Mouse (Mus musculus) adipocyte (in vitro differentiated cells): ENCODE results near the gene Nagk.
A peak's percentile ranks its signal among the peaks of the same experiment; 100 is the strongest.
"Not testable (repeated sequence)": the region's sequence is repeated elsewhere in the genome, so short reads cannot be mapped to it uniquely, and the experiment has no call there.

ENCODE experiments used
- DNase-seq: peaks from one replicate; pipeline ENCODE4 v3.0.0-alpha.2; 2016; ENCODE audit warnings: low spot score

Nagk gene

DNA sequence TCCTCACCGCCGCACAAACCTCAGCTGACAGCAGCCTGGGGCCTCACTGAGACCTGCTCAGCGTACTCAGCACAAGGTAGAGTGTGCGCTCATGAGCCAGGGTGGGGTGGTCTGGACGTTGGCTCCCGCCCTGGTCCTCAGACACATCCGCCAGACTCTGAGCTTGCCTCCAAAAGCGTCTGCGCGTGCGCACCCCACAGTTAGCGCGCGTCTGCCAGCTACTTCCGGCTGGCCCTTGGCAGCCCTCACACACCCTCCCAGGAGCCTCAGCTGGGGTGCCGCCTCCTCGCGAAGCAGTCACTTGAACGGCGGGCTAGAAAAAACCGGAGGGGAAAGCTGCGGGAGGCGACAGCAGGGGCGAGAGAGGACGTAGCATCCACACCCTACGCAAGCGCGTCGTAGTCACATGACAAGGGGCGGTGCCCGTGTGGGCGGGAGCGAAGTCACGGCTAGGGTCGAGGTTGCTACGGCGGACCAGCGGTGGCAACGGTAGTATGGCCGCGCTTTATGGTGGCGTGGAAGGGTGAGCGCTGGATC, at the start of gene Nagk:
Gene Nagk, plus strand, starts transcription at position 223 of the 537 bp plus-strand sequence.
- peak; percentile 99 for DNase-seq

DNA sequence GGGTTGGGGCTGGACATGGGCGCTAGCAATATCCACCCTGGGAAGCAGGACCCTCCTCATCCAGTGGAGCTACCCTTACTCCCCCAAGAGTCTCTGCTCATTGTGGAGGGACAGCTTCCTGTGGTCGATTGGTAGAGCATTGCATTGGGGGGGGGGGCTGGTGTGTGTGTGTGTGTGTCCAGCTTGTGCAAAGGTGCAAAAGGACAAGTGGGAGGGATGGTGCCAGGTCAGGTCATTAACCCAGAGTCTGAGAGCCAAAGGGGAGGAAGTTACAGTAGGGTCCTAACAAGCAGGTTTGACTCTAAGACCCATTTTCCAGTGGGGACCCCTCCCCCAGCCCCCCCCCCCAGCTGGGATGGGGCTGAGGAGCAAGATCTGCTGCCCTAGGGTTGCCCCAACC, 49.3 kb upstream of the Nagk start:
- no peak for DNase-seq

DNA sequence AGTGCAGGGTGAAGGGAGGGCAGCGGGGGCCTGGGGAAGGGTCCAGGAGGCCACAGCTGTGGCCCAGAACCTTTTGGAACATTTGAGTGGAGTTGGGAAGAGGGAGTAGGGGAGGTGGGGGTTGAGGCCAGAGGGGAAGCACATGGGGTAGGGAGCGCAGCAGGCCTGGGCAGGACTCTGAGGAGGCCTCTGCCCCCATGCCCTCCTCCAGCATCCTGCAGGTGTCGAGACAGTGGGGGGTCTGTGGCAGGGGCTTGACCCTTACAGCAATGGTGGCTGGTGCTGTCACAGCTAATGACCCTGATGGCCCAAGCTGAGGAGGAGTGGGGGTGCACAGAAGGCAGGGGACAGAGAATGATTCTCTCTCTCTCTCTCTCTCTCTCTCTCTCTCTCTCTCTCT, 45.5 kb upstream of the Nagk start:
- DNase-seq, result no peak

DNA sequence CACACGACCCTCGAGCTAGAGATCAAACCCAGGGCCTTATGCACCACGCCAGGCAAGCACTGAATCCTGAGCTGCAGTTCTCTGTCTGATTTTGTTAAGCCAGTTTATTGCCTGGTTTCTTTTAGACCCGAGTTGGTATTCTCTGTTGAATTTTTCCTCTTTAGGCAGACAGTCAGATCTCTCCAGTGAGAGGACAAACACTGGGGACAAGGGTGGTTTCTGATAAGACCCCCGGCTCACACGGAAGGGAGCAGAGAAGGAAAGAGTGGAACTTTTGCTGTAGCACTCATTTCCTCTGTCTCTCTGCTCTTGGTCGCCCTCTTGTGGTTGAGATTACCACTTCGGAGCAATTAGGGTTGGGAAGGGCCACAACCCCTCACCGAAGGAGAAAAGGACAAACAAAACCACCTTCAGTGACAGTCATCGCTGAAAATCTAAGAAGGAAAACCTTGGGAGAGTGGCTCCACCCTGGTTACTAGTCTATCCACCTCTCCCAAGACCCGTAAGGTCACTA, 44.6 kb upstream of the Nagk start:
- DNase-seq, result peak; percentile 78

DNA sequence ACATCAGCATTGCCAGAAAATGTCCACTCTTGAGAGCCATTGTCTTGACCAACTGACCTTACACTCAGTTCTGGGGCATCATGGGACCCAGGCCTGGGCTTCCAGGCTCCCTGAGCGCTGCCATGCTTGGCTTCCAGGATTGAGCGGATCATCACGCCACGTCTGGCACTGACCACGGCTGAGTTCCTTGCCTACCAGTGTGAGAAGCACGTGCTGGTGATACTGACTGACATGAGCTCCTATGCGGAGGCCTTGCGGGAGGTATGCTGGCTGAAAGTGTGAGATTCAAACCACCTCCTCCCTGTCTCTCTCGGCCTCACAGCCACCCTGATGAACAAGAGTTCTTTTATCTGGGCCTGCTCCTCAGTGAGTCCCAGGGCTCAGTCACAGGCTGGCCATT, 38.7 kb upstream of the Nagk start:
- no peak for DNase-seq

DNA sequence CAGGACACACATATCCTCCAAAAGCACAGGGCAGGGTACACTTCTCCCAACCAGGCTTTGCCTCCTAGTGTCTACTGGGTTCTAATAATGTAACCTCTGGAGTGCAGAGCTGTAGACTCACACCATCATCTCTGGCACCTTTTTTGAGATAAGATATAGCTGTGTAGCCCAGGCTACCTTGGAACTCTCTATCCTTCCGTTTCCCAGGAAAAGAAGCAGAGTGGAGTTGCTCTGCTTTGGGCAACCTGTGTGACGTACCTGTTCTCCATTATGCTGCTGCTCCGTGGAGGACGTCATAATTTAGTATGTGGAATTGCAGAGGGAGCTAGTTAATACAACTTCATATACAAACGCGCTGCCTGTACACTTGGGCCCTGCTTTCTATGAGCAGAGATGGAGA, 32.4 kb upstream of the Nagk start, which contains the start of gene Ankrd53:
Gene Ankrd53, plus strand, starts transcription at position 301 of the 400 bp plus-strand sequence.
- DNase-seq, result no peak

DNA sequence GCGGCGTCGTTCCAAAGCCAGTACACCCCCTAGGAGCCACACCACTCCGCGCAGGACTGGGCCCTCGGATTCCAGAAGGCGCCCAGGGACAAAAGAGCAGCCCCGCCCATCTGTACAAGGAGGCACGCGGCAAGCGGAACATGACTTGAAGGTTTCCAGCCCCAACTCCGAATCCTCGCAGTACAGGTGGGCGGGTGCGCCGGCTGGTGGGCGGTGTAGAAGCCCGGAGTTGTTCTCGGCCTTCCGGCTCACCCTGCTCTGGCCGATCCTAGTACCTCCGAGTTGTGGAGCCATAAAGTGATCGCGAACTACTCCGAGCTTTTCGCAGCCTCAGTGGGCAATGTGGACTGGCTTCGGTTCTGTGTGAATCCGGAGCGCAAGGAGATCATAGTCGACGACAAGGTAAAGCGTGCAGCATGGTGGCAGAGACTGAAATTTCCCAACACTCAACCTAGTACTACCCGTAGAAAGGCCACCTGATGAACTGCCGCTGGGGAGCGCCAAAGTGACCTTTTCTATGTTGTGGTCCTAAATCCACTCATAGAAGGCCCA, 31.8 kb upstream of the Nagk start:
- no peak for DNase-seq

DNA sequence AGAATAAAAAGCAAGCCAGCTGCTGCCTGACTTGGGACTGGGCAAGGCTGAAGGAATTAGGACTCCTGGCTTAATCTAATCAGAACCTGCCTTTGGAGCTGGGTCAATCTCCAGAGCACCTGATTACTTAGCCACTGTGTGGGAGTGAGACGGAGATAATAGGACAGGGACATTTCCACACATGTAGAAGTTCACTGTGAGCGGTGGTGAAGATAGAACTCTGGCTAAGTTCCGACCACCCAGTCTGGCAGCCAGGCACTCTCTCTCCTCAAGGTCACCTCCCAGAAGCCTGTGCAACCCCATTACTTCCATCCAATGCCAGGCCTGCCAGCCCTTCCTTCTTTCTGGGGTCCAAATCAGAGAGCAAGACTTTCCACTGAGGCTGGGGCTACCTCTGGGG, 27.8 kb upstream of the Nagk start:
- no peak for DNase-seq

DNA sequence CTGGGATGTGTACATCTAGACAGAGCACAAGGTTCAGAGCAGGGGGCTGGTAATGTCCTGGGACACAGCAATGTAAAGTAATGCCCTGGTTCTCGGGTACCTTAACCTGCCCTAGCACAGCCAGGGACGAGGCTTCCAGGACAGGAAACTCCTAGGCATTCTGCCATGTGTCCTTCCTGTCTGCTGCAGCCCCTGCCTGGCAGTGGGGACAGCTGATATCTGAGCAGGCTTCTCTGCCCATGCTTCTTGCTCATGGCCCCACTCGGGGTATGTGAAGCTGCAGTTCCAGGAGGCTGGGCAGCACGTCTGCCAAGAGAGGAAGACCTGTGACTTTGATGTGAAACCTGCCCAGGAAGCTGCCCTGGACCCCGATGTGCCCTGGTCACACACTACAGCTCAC, 26.3 kb upstream of the Nagk start:
- no peak for DNase-seq

DNA sequence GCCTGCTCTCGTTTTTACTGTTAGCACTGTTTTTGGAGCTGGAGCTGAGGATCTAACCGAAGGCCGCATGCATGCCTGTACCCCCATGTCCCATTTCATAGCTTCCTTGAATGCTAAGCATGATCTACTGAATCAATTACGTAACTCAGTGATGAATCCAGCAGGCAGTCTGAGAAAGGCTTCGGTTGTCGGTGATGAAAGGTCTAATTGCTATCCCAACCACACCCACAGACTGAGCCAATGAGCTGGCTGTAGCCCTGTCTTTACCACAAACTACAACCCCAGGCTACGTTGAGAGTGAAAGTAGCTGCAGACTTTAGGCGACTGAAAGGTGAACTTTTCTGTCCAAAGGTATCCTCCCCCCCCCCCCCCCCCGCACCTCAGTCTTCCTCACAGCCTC, 20.7 kb upstream of the Nagk start:
- DNase-seq, result no peak

DNA sequence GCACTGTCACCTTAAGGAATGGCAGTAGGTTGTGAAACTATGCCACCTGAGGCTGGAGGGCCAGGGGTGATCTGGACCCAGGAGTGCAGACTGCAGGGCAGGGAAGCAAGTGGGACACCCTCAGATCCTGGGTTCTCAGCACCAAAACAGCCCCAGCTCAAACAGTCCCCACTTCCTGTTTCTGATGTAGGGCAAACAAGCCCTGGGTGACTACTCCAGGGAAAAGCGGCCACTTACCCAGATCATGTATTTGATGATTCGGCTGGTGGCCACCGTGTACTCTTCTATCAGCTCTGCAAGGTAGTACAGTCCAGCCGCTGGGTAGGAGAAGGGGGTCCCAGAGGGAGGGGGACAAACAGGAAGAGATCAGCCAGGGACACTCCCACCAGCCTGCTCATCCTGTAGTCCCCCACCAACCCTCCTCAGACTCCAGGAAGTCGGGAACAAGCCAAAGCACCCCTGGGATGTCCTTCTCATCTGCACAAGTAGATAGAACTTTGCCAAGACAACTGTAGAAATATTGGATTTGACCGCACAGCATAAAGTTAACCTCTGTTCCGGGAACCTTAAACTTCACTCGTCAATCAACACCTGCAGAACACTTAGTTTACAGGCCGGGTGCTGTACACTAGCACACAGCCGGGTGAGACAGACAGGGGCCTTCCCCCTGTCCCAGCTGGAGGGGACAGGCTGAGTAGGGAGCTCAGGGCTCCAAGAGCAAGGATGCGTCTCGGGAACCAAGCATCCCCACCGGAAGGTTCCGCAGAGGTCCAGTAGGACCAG, 19.8 kb upstream of the Nagk start:
- peak; percentile 44 for DNase-seq

DNA sequence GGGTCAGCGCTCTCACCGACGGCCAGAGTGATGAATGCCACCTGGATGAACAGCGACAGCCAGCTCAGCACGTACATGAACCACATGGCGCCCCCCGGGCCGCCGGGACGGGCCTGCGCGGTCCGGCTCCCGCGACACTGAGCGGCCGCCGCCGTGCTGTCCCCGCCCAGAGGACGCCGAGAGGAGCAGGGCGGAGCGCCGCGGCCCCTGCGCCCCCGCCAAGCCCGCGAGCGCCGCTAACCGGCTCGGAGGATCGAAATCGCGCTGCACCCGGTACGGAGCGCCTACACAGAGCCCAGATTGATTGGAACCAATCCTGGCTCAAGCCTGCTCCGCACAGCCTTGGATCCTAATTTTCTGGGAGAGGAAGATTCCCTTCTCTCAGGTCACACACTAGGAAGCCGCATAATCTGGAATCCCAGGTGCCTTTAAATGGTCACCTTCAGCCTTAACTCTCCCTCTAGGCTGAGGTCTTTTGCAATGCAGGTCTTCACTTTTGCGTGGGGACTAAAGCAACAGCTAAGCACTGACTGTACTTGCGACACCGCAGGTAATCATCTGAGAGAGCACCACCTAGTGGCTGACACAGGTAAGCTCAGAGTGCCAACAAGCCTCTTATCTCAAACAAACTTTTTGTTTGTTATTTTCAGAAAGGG, 19.0 kb upstream of the Nagk start, which contains the start of gene Tex261:
Gene Tex261, minus strand, starts transcription at position 176 of the 656 bp plus-strand sequence.
- DNase-seq, result peak; percentile 94

DNA sequence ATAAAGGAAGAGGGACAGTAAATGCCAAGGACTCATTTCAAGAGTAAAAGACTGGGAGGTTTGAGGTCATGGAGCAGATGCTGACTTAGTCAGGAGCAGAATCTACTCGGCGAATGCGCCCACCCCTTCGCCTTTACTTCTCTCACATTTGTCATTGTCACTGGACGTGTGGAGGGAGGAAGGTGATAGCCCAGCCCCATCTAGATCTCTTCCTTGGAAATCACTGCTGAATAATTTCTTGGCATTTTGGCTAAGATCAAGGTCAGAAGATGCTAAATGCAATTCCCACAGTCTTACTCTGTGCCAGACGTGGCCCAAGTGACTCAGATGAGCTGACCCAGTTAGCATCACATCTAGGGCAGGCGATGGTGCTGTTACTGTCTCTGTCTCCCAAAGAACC, 16.5 kb upstream of the Nagk start:
- DNase-seq, result no peak

DNA sequence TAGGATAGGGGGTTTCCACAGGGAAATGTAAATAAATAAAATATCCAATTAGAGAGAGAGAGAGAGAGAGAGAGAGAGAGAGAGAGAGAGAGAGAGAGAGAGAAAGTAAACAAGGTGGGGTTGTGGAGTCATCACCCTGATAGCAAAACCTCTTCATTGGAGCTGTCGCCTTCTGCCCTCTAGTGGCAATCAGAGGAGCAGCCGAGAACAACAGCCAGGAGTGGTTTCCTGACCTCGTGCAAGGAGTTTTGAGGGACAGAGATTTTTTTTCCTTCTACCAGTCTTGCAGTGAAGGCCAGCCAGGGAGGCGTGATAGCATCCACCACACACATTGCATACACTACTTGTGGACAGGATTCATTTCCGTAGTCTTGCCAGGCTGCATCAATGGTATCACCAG, 15.8 kb upstream of the Nagk start:
- peak; percentile 60 for DNase-seq

DNA sequence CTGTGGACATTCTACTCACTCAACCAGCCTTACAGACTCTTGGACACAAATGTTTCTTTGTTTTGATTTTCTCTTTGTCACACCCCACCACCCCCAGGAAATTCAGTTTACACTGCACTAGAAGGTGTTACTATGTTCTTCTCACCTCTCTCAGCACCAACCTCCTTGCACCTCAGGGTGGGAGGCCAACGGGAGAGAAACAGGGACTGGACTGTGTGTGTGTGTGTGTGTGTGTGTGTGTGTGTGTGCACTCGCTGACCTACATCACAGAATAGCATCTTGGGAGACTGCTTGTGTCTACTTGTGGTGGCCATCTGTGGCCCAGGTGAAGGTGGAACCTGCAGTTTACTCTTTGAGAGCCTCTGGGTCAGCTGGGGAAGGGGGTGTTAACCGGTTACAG, 8.4 kb upstream of the Nagk start:
- no peak for DNase-seq

DNA sequence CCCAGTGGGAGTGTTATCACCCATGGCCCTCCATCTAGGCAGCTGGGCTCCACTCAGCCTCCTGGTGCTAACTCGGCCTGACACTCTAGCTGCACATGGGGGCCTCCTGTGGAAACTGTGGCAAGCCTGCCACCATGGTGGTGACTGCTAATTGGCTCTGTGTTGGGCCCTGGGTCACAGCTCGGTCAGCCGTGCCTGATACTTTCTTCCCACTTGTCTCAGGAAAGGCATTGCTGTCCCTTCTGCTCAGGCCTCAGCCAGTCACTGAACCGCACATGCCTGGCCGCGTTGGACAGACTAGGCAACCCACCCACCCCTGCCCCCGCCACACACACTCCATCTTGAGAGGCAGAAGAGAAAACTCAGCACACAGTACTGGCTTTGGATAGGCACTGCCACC, 6.2 kb upstream of the Nagk start:
- no peak for DNase-seq

DNA sequence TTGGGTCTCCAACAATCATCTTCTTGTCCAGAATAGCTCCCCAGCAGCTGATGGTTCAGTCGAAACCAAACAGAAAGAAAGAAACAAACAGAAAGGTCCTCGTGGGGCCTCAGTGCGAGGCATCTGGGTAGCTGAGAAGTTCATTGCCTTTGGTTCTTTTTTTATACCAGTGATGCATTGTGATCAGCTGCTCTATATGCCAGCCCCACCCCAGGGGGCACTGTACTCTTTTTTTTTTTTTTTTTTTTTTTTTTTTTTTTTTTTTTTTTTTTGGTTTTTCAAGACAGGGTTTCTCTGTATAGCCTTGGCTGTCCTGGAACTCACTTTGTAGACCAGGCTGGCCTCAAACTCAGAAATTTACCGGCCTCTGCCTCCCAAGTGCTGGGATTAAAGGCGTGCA, 4.2 kb upstream of the Nagk start:
- DNase-seq, result not testable (repeated sequence)

DNA sequence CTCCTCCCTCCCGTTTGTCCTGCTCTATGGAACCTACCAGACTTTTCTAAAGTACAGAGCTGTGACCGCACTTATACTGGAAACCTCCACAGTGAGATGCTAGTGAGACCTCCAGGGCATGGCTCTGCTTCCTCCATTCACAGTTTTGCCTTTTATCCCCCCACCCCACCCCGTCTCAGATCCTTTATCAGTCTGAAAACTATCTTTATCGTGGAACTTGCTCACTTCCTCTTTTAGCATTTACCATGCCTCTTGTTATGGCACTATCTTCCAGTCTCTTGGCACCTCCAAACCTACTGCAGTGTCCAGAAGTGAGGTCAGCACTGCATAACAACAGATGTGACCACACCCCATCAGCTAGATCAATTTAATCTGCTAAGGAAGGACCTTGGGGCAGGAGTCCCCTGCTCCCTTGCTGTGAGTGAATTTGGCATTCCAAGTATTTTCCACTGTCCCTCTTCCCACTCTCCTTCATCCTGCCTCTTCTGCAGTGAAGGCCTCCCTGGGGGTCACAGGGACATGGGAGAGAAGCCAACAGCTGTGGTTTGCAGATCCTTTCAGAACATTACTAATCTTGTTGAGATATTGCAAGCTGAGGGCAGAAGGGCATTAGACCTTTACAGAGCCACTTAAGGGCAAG, 3.4 kb upstream of the Nagk start:
- no peak for DNase-seq

DNA sequence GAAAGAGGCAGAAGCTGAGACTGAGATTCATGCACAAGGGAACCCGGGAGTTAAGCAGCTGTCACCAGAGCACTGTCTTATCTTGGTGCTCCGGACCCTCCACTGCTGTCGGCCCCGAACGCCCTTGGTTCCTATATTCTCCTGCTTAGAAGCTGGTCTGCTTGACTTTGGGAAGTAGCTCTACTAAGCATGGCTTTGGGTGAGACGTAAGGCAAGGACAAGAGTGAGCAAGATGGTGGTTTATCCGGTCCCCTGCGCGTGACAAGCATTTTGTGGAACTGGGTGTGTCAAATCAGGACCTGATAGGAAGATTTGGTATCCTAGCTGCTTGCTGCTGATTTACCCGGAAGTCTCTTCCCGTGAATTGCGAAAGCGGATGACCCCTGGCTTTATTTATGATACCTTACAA, 714 bp downstream of the Nagk start:
- DNase-seq, result peak; percentile 83

DNA sequence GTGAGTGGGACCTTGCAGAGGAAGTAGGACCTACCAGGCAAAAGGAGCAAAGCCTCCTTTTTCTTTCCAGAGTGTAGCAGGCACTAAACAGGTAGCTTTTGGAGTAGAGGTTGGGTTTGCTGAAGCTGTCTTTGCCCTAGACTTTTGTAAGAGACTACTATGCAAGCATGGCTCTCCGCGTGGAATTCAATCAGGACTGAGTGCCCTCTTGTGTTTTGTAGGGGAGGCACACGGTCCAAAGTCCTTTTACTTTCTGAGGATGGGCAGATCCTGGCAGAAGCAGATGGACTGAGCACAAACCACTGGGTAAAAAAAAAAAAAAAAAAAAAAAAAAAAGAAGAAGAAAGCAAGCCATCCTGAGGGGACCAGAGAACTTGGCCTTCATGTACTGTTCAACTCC, 1.9 kb downstream of the Nagk start:
- DNase-seq, result peak; percentile 54

DNA sequence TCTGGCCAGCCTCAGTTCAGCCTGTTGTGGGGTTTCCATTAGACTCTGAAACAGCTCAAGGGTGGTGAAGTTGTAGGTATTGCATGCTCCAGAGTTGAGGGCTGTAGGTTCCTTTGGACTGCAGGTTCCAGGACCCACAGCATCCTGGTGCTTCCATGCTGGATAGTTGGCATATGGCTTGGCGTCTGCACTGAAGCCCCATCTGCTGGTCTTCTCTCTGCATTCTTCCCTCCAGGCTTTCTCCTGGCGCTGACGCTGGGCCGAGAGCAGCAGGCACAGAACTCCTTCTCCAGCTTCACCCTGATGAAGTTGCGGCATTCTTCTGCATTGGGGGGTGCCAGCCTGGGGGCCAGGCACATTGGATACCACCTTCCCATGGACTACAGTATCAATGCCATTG, 7.3 kb downstream of the Nagk start:
- no peak for DNase-seq

DNA sequence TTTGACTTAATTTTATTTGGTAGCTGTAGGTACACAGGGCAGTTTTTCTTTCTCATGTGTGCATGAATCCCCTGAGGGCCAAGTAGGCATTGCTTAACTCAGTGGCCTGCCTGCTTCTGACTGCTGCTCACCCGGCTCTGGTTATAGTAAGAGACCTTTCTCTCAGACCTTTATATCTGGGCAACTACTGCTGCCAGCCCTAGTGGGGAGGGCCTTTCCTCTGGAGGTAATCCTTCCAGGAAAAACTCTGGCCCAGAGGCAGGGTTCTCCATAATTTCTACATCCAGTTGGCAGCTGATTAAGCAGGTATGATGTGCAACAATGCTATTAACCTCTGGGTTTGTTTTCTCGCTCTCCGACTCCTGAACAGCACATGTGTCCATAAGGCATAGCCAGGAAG, 8.1 kb downstream of the Nagk start:
- DNase-seq, result peak; percentile 74
